Mouse (Mus musculus): ENCODE results near the gene Mettl23.

Gene Mettl23

DNA sequence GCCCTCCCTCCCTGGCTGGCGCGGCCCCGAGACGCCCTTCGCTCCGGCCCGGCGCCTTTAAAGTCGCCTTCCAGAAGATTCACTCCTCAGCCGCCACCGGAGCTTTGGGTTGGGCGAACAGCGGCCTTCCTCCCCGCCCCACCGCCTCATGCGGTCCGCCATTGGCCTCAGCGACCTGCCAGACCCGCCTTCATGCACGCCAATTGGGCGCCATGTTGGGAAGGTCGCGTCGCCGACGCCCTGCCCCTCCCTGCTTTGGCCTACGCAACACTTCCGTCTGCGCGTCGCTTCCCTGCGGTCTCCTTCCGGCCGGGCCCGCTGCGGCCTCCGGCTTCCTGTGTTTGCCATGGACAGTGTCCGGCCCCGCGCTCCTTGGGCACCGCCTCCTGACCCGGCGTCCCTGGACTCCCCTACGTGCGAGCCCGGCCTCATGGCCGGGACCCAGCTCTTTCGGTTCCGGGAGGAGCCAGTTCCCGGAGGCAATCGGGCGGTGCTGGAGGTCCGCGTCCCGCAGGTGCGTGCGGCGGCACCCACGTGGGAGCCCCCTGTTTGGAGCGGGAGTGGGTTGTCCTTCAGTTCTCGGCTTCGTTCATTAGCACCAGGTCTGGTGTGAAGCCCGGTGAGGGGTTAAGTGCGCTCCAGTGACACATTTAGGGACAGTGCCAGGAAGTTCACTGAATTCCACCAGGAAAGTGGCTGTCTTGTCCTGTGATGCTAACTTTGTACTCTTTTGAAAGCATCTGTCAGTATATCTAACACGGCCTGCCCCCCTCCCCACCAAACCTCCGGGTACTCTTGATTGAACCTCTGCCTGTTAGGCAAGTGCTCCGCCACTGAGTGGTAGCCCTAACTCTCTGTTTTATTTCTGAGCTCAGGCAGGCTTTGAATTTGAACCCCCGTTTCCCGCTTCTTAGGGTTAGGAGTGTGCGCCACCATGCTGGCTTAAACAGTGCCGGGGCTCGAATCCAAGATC lies at the start of gene Mettl23, which contains the start of gene Jmjd6:
Gene Mettl23 (plus strand): TSS at position 18 of the 973 bp plus-strand sequence.
Gene Jmjd6 (minus strand): TSS at position 189 of the 973 bp plus-strand sequence.
- DNase-seq (ENCODE audit: low read depth, low spot score), result peak; percentile 98

DNA sequence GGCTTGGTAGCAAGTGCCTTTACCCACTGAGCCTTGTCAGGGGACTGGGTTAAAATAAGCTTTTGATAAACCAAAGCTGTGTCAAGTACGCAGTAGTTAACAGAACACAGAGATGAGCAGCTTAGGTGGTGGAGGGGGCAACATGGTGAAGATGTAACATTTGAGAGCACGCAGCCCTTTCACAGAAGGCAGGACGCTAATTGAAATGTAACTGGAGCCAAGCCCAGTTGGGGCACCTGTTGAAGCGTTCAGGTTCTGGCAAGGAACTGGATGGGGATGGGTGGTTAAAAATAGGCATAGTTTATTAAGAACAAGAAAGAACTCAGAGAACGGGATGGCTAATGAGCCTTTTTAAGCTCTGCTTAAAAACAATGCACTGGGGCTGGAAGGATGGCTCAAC lies 43.7 kb upstream of the Mettl23 start:
- no peak for DNase-seq (ENCODE audit: low read depth, low spot score)

DNA sequence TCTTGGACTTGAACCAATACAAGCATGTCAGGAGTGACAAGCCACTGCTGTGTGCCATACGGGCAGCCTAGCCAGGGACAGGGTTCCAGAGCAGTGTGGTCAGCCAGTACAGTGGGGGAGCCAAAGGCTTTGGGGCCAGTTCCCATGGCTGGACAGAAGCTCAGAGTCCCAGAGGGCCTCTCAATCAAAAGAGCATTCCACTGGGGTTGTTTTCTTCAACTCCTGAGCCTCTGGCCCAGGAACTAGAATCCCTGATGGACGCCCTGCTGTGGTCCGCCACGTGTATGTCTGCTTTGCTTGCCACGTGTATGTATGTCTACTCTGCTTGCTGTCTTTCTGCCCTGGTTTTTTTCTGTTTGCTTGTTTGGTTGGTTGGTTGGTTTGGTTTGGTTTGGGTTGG lies 42.0 kb upstream of the Mettl23 start:
- no peak for DNase-seq (ENCODE audit: low read depth, low spot score)

DNA sequence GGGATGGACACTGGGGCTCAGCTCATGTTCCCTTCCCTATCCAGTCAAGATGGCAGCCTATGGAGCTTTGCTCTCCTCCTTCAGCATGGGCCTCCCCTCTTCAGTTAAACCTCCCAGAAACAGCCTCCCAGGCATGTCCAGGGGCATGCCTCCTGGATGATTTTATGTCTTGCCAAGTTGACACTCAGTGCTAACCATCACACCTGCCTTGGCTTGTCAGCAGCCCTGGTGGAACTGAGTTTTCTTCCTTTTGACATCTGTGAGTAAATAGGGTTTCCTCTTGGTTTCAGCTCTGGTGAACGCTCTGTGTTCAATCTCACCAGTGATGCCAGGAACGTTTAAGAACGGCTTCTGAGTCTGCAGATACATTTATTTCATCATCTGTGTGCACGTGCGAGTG lies 40.4 kb upstream of the Mettl23 start:
- no peak for DNase-seq (ENCODE audit: low read depth, low spot score)

DNA sequence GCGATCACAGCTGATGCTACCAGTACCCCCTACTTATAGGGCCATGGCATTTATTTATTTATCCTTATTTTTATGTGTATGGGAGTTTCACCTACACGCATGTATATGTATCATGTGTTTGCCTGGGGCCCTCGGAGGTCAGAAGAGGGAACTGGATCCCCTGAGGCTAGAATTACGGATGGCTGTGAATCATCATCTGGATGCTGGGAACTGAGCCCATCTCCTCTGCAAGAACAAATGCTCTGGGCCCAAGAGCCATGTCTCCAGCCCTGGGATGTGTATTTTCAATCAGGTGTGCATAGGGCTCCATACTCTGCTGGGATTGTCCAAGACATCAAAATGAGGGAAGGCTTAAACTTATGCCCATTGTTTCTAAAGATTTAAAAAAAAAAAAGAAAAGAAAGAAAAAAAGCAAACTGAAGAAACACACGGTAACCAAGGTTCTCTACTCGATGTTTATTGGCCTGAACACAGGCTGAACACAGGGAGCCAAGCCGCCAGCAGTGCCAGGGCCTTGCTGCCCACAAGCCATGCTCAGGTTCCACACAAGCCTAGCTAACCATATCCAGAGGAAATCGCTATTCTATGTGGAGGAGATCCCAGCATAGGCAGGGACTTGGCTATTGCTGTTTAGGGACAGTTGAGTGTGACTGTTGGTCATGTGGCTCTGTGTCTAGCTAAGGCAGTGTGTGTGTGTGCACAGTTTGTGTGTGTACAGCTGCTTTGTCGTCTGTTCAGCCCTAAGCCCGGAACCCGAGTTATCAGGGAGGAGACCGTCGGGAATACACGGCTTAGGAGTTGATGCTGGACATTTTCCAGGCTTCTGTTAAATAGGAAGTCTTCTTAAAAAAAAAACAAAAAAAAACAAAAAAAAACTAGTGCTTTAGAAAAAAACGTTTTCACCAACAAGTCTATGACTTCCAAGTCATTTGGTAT lies 36.7 kb upstream of the Mettl23 start:
- DNase-seq (ENCODE audit: low read depth, low spot score), result no peak

DNA sequence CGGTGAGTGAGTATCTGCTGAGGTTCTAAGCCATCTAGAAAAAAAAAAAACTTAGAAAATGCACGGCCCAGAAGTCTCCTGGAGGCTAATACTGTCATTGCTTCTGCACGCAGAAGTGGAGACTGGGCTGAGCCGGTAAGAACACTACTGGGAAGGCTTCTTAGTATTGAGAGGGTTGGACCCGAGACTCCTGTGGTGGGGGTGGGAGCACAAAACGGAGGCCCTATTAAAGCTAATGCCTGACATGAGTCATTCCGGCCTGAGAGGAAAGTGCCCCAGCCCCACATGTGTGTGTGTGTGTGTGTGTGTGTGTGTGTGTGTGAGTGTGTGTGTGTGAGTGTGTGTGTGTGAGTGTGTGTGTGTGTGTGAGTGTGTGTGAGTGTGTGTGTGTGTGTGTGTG lies 36.0 kb upstream of the Mettl23 start:
- DNase-seq (ENCODE audit: low read depth, low spot score), result no peak

DNA sequence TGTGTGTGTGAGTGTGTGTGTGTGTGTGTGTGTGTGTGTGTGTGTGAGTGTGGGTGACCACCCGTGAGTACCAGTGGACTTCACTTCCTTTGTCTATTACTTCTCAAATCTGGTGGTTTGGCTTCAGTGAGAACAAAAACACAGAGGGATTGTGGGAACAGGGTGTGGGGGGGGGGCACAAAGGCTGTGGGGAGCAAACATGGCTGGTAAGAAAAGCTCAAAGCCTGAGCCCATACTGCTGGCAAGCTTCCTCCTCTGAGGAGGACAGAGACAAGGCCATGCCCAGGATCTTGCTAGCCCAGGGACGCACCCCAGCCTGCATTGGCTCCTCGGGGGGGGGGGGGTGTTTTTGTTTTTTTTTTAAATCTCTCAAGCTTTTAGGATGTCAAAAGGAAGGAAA lies 35.6 kb upstream of the Mettl23 start:
- DNase-seq (ENCODE audit: low read depth, low spot score), result no peak

DNA sequence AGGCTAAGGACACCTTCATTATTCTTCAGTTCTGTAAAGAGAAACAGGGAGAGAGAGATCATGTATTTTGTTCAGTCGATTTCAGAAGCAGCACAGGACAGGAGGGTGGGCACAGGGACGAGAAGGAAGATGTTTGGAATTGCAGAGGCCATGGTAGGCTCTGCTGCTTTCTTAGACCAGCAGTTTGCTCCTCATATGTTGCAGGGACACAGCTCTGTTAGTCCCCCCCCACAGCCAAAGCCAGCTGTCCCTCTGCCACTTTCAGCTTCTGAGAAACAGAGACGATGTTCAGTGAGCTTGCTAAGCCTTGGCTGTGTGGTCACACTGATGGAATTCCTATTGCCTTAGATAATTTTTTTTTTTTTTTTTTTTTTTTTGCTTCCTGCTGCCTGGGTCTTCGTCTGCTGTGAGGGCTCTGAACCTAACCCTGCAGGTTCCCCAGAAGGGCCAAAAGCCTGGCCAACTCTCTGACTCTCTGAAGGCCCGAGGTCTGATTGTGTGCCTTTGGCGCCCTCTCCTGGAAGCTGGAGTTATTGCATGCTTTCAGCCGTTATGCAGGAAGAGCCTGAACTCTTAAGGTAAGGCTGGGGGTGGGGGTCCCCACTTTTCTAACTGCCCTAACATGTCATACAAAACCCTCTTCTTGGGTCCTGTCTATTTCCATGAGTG lies 35.0 kb upstream of the Mettl23 start:
- DNase-seq (ENCODE audit: low read depth, low spot score), result no peak

DNA sequence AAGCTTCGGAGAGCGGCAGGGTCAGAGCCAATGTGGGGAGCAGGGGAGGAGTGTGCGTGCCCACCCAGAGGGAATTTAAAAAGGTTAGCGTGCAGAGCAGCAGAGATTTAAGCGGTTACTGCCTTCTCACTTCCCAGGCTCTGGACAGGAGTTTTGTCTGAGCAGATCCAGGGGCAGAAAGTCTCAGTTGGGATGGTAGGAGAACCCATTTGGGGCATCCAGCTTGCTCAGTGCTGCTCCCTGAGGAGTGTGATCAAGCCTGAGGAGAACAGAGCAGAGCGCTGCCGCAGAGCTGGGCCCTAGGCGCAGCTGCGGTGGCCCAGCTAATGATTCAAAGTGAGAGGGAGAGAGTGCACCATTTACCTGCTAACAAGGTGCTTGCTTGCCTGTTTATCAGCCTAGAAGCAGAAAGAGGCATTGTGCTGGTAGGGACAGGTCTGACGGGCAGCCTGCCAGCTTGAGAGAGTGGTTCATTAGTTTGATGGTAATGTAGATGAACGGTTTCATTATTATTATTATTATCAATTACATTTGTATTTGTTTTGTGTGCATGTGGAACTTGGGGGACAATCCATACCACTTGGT lies 34.2 kb upstream of the Mettl23 start:
- DNase-seq (ENCODE audit: low read depth, low spot score), result no peak

DNA sequence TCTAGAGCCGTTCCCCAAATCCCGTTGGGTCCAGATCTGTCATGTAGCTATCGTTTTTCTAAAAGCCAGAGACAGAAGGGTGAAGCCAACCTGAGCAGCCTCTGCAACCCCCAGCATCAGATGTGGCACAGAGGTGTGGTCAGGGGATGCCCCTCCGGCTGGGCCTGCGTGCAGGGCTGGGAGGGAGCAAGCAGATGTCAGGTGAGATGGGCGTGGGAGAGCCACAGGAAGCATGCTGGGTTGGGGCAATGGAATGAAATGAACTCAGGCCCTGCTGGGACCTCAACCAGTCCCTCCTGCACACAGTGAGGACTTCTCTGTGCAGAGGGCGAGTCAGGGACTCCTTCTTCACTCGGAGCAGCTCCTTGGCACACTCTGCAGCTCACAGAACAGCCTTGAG lies 33.6 kb upstream of the Mettl23 start:
- DNase-seq (ENCODE audit: low read depth, low spot score), result no peak

DNA sequence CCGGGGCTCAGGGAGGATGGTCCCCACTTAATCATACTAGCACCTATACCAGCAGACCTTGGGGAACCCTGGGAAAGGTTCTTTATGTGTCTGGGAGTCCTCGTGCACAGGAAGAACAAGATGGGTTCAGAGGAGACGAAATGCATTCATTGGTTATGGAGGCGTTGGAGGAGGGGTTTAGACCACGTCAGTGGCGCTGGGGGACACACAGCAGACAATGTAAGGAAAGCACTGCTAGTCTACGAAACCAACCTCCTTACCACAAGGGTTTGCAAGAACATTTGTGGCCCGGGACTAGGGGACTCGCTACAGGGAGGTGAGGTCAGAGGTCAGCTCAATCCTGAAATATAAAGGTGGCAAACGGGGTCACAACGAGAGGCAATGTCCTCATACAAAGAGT lies 32.5 kb upstream of the Mettl23 start:
- DNase-seq (ENCODE audit: low read depth, low spot score), result no peak

DNA sequence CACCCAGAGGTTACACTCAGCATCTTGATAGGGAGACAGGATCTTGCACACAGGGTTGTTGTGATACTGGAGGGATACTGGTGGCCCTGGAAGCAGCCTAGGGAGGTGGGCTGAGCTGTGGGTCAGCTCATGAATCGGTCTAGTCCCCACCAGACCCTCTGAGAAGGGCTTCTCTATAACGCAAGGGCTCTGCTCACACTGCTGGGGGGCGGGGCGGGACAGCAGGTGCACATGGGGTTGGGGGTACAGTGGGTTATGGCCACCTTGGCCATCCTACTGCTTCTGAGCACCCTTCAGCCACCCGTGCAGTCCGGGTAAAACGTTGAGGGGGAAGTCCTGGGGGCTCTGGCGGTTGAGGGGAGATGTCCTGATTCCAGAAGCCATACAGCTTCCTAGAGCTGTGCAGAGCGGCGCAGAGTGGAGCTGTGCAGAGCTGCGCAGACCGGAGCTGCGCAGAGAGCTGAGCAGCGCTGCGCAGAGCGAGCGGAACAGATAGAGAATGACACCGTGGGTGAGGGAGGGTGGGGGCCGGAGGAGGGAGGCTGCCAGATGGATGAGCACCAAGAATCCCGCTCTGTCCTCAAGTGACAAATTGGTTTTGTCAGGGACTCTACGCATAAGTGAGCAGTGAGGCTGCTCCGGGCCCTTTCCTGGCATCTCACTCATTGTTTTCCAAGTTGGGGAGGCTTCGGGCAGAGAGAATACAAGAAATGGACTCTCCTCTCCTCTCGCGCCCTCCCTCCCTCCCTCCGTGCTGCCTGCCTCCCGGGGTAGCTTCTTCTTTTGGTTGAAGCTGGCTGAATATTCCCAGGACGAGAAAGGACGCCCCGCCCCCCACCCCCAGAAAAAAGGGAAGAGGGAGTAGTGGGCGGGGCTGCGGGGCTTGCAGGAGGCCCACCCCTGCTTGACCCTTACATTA lies 31.8 kb upstream of the Mettl23 start:
- DNase-seq (ENCODE audit: low read depth, low spot score), result peak; percentile 86

DNA sequence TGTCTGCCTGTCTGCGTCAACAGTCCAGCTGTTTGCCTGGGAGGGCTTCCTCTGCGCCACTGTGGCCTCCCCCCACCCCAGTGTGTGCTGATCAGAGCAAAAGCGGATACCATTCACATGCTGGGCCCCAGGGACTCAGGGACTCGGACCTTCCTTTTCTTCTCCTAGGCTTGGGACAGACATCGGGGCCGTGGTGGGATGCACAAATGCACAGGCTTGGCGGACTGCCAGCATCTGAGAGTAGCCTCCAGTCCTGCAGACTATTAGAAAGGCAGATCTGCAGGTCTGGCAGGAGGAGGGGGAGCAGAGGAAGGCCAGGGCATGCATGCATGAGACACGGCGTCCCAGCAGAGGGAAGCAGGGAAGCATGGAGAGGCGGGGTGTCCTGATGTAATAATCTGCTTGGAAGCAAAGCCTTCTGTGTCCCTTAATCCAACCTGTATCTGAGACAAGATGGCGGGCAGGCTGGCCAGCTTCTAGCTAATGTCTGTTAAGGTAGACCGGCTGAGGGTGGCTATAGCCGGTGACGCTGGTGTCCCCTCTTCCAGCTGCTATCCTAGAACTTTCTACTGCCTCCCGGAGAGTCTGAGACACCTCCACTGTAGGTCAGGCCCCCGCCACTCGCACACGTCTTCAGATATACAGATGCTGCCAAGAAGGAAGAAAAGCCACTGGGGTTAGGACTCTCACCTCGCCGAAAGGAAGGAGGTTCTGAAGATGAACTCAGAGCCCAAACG lies 30.1 kb upstream of the Mettl23 start:
- DNase-seq (ENCODE audit: low read depth, low spot score), result no peak

DNA sequence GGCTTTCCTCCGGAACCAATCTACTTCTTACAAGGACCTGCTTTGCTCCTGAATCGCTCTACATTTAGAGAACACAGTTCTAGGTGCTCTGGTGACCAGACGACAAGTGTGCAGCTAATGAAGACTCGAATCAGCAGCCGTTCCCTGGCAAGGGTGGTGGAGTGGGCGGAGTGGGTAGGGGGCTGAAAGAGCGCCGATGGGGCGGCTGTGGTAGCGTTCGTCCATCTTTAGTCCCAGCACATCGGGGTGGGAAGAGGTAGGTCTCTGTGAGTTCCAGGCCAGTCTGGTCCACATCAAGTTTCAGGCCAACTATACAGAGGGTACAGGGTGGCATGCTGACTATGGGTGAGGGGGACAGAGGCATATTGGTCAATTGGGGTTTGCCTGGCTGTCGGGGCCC lies 29.5 kb upstream of the Mettl23 start:
- DNase-seq (ENCODE audit: low read depth, low spot score), result no peak

DNA sequence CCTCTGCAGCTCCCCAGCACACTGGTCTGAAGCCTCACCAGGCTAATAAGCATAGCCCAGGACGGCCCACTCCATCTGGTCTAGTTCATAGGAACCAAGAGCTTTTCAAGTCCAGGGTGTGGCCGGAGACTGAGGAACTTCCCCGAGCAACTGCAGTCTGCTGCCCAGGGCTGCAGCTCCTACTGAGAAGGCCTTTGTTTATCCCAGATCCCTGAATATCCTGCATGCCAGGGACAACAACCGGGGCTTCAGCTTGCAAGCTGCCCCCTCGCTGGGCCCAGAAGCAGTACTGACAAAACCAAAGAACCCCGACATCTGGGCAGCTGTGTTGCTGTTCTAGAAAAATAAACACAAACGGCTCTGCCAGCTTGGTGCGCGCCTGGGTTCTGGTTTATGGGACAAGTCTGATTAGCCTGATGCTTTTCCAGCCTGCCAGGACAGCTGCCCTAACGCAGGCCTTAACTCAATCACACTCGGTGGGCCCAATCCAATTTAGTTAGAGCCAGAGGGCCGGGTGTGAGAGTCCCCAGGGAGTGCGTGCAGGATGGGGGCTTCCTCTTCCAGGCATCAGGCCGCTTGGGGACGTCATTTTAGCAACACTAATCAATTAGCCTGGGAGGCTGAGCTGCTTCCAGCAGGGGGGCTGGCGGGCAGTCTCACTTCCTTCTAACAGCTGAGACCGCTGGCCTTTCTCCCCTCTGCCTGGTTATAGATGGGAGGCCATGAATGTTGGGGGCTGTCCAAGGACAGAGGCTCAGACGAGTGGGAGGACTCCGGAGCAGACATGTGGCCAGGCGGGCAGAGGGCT lies 28.8 kb upstream of the Mettl23 start:
- no peak for DNase-seq (ENCODE audit: low read depth, low spot score)

DNA sequence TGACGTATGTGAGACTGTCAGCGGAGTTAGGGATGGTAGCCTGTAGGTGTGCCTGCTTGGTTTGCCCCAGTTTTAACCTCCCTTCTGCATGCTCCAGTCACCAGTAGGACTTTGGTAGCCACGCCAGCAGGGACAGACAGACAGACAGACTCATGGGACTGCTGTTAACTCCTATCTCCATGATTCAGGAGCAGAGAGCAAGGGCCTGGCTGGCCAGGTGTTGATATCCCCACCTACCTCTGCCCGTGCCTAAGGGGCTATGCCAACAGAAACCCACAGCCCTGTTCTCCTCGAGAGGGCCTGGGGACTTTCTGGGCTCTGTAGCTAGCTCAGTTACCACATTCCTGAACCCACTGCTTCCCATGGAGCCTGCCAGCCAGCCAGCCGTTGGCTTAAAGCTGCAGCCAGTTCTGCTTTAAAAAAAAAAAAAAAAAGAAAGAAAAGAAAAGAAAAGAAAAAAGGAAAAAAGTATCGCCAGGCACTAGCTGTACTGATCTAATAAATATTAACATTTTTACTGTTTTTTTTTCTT lies 28.1 kb upstream of the Mettl23 start:
- no peak for DNase-seq (ENCODE audit: low read depth, low spot score)

DNA sequence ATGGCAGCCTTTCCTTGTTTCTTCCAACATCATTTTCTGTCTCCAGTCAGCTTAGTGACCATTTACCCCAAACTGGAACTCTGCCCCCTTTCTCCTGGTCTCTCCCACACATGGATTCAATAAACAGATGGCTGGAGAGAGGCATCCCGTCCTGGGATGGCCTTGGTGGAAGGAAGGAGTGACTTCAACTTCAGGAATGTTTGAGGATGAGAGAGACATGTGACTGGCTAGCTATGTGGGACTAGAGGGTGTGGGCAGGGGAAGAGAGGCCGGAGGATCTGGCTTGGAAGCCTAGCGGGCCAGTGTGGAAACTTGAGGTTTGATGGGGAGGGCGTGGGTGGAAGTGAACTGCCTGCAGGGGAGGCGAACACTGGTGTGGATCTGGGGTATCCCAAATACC lies 26.3 kb upstream of the Mettl23 start:
- no peak for DNase-seq (ENCODE audit: low read depth, low spot score)

DNA sequence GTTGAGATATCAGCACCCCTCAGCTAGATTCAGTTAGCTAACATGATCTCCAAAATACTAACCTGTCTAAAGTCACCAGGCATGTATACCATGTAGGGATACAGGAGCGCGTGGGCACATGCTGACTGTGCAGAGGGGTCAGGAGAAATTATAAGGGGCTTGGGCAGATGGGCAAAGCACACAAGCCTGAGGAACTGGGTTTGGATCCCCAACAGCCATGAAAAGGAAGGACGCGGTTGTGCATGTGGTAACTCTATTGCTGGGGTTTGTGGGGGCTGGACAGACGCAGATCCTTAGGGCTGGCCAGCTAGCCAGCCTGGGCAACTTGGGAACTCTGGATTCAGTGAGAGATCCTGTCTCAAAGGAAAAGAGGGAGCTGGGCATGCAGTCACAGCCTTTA lies 25.5 kb upstream of the Mettl23 start:
- no peak for DNase-seq (ENCODE audit: low read depth, low spot score)

DNA sequence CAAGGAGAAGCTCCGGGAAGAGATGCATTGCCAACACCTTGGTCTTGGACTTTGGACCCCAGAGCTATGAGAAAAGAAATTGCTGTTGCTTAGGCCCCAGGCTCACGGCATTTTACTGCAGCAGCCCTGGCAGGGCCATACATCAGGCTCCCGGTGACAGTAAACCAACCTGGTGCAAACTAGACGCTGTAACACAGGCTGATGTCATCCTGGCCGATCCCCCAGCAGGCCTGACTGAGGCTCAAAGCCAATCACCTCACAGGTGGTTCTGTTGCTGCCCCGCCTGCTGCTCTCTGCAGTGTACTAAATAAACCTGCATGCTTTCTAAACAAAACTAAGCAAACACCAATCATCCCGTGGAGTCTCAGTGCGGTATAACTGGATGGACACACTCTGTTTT lies 24.4 kb upstream of the Mettl23 start:
- DNase-seq (ENCODE audit: low read depth, low spot score), result no peak
